19 mouse cellular contexts compared by ENCODE assay signal in genomic region chr7:102718970-102719369, GRCm38 (mm10). TPM values are rescaled to one million over a fixed set of nuclear protein-coding genes. Genes with fewer than 3 reads are reported as not detected.
DNase-seq lines count a peak whose midpoint lies in the region; ATAC-seq lines count a peak whose summit lies in the region.
"Had no signal": no experiment of that assay in that cellular context is flagged by ENCODE, and none has a peak within 500 bp of the region (broad histone marks: within the 10 kb centered on the region; RNA-seq: fewer than 3 reads in every experiment).

Olfr33 (minus strand) TSS chr7:102719070.

- WGBS in heart, embryonic 11.5 days (ENCODE audit: insufficient replicate concordance): 29% methylated on average over 1 of the region's 1 CpGs

- no peaks in the 10 kb centered on the region for H3K27me3 ChIP-seq in heart, embryonic 11.5 days (ENCODE audit: control insufficient read depth, insufficient read depth, low read length)

- no peak for ATAC-seq in heart, embryonic 11.5 days (replicated peaks; ENCODE audit: insufficient number of reproducible peaks, low FRiP score, low TSS enrichment)
- ATAC-seq: activated CD4-positive, CD25-positive, alpha-beta regulatory T cell, adult 4 months; CD4-positive, CD25-positive, alpha-beta regulatory T cell, adult 4 months; Patski had no signal

- no peak within 1 kb of the TSS for H3K4me3 ChIP-seq in heart, embryonic 11.5 days (ENCODE audit: low read depth, low read length)

- H3K4me1 ChIP-seq in heart, embryonic 11.5 days (ENCODE audit: control insufficient read depth, insufficient read depth, low read length): no peaks in the 10 kb centered on the region

- no peak within 1 kb of the TSS for H3K27ac ChIP-seq in heart, embryonic 11.5 days (ENCODE audit: low read depth, low read length)

- peak; percentile 45 for DNase-seq in heart, adult 11 months
- DNase-seq: adrenal gland, adult 2 months; adrenal gland, adult 8-10 months; adrenal gland, postnatal 10 days; adrenal gland, postnatal 14 days; adrenal gland, postnatal 25 days; adrenal gland, postnatal 36 days; B cell, adult 2 months; cerebellum, adult 11 months; cerebellum, adult 11-12 months; cerebellum, adult 18-20 months; cerebellum, adult 2 months had no signal

- no peak within 1 kb of the TSS for H3K4me2 ChIP-seq in heart, embryonic 11.5 days

- no peaks in the 10 kb centered on the region for H3K9me3 ChIP-seq in heart, embryonic 11.5 days (replicated peaks; ENCODE audit: control insufficient read depth, low read length)
- H3K9me3 ChIP-seq: G1E had no signal

- no peaks in the 10 kb centered on the region for H3K36me3 ChIP-seq in heart, embryonic 11.5 days (ENCODE audit: control insufficient read depth, insufficient read depth, low read length)
- H3K36me3 ChIP-seq: G1E had no signal

- H3K9ac ChIP-seq in heart, embryonic 11.5 days (ENCODE audit: low read depth, low read length): no peak within 1 kb of the TSS

RNA-seq across cellular contexts. Expression of gene Olfr33, which starts in this region (rescaled TPM):
- polyA plus RNA-seq in heart, embryonic 11.5 days (2014; fragmentation: Nextera tagmentation; extraction: Ambion mirVana): not detected in 2 replicates
- polyA plus RNA-seq: activated CD4-positive, CD25-positive, alpha-beta regulatory T cell, adult 4 months; adrenal gland, adult 2 months; brain, embryonic 14.5 days; C2C12; CD4-positive, CD25-positive, alpha-beta regulatory T cell, adult 4 months; cerebellum, adult 2 months; G1E; Patski had no signal
